Mouse (Mus musculus) kidney, postnatal 14 days (tissue): ENCODE measurements at regions not wholly inside any gene's neighbourhood (a gene's known extent, or its start where the extent isn't known, plus 50 kb on each side); places are given as distances from the start of the nearest gene placed in this dataset.

ENCODE experiments used
- DNase-seq: peaks from one replicate; pipeline ENCODE4 v3.0.0; 2022; ENCODE audit warnings: mixed read lengths

DNA sequence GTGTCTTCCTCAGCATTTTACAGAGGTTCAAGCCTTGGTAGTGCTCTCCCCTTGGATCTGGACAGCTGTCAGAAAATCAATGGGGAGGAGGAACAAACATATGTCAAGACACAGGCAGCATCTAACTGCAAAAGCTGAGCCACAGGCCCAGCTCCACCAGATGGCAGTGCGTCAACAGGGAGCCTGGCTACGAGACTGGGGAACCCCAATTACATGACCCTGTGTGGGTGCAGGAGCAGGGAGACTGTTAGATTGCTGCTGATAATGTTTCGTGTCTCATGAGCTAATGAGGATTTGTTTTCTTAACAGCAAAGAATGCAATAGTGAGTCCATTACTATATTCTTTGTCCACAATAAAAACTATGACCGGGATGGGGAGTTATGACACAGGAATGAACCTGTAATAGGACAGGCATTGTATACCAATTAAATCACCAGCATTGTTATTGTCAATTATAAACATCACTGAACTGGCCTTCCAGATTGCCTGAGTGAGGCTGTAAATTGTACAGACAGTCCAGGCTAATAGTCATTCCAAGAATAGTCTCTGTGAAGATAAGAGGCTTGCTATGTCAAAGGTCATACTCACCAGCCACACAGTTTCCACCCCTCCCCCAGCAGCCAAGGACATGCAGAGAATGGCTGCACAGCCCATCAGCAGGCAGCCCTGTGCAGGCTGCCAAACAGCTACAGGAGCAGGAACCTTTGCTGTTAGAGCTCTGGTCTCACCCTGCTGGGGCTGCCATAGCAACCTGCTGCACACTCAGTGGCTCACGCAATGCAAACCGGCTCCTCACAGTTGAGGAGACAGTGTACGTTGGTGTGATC is 58.8 kb upstream of the Barx2 start:
- DNase-seq, result peak; percentile 81

DNA sequence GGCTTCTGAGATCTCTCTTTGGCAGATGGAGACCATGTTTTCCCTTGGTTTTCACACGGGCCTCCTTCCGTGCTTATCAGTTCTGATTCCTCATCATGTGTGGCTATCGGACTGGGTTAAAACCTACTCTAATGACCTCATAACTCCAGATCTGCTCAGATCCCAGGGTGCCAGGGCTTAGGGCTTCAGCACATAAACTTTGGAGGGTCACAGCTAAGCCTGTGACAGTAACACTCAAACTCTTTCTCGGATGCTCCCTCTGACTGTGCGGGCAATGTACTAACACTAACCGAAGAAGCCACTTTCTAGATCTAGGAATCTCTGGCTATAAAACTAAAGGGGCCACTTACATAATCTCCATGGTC is 59.3 kb upstream of the Barx2 start:
- no peak for DNase-seq

DNA sequence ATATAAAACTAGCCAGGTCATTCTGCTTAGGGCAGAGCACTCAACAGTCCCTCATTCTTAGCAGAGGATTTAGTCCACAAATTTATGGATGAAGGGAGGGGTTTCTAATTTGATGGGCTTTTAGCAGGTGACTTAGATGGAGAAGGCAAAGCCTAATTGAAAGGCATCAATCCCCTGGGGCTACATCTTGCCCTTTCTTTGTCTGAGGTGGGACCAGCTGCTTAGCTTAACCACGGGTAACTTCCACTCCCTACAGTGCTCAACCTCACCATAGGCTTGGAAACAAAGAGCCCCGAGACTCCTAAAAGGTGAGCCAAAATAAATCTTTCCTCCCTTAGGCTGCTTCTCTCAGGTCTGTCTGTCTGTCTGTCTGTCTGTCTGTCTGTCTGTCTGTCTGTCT is 62.9 kb upstream of the Barx2 start:
- no peak for DNase-seq

DNA sequence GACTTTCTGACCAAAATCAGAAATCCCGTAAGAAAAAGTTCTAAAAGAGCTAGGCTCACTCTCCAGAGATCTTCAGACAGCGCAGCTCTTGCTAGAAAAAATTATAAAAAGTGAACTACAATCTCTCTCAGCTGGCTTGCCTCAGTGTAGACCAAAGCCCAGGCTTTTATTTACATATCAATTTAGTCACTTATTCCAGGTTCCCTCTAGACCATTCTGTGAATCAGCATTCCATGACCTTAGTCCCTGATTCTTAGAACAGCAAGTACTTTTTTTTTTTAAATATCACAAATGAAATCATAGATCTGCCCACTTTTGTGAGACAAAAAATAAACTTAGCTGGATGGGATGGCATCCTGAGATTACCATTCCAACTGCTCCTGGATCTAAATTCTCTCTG is 64.8 kb upstream of the Barx2 start:
- DNase-seq, result no peak

DNA sequence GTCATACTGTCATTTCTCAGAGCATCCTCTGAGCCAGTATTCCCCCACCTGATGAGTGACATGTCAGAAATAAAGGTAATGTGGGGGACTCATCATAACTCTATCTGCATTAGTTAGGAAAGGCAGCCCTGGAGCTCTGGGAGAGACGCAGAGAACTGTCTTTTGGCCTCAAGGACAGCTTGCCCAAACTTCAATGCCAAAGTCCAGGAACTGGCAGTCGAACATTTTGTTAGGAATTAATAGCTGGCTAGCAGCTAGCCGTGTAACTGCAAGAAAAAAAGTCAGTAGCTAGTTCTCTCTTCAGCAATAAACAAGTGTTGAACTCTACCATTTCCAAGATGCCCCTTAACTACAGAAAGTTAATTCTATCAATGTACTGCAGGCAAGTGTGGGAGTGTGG is 65.9 kb upstream of the Barx2 start:
- DNase-seq, result peak; percentile 51

DNA sequence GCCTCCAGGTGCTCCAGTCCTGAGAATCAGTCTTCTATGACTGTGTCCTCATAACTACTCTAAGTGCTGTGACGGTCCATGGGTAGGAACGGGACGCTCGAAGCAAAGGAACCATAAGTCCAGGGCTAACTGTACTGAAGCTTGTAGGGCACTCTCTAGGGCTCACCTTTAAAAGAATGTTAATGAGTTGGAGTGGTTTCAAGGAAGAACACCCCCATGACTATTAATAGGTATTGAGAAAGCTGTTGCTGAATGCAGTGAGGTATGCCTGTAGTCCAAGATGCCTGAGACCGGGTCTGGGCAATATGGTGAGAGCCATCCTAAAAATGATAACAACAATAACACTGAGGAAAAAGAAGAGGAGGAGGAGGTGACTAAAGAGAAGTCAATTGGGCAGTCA is 67.2 kb upstream of the Barx2 start:
- DNase-seq, result no peak

DNA sequence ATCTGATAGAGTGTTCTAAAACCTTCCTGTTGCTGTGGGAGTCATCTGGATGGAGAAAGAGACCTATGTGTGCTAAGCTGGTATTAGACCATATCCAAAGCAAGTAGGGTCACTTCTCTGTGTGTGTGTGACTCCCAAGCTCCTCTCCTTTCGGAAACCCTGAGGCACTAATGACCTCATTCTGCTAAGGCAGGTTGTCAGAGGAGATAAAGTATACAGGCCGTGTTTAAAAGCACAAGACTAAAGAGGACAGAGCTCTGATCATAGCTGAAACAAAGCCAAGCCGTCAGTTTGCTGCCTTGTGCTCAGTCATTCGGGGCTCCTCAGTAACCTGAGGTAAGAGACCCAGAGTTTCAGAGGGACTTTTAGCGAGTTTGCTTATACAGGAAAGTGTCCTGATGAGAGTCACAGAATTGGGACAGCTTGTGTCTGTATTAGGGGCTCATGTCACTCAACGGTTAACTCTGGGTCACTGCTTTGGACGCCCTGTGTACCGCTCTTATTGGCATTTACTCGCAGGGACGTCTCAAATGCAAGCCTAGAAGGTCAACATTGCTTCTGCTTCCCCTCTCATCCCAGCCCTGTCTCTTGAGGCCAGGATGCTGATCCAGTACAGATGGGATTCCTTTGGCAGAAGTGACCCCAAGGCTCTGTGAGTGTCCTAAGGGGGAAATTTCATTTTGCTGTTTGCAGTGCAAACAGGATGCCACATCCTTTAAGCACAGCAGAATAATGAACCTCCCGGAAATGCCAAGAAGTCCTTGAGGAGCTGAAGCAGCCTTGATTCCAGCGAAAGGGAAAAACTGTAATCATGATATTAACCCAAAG is 70.7 kb upstream of the Barx2 start:
- peak; percentile 63 for DNase-seq

DNA sequence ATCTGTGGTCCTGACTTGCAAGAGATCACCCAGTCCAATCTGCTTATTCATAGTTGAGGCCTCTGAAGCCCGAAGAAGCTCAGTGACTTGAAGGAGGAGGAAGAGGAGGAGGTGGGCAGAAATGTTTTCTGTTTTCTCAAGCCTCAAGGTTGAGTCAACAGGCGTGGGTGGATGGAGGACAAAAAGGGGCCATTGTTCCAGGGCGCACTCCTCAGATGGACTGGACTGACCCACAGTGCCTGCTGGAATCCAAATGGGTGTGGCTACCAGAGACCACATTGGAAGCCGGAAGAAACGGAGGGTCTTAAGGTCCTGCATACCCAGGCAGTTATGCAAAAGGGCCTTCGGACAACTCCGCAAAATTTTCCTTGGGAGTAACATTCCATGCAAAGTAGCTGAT is 75.6 kb upstream of the Barx2 start:
- no peak for DNase-seq

DNA sequence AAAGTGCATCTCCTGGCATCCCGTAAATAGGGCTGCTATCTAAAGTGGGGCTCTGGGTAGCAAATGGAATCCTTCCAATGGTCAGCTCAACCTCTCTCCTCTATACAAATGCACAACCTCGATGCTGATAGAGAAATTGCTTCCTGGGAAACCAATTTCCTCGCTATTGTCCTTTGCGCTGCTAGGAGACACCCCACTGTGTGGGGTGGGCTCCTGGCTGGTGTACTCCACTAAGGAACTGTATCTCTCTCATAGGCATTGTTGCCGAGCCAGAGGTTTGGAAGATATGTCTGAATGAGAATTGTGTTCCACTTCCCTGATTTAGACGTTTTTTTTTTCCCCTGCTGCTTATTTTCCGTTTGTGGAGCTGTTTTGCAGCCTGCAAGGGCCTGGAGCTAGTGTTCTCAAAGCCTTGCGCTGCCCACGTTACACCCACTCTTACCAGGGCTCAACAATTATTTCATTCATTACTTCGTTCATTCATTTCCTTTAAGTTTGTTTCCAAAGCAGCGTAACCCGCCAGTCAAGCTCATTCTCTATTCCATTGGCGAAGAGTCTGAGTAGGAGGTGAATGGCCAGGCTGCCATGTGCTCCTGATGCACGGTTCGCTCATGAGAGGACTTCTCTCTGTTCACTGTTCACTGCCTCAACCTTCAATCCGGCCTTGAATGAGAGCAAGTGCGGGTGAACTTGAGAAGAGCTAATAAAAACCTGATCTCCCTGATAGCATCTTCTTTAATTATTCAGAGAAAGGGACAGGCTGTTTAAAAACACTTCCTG is 76.5 kb upstream of the Barx2 start:
- DNase-seq, result no peak

DNA sequence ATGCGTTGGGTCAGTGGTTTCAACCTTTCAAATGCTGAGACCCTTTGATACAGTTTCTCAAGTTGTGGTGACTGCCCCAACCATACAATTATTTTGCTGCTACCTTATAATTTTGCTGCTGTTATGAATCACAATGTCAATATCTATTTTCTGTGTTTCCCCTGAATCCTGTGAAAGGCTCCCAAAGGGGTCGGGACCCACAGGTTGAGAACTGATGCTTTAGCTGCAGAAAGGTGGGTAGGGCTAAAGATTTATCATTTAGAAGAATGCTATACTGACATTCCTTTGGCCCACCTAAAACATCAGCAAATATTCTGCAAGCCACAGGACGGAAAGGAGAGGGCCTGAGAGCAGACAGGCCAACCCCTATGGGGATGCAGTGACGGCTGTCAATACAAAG is 77.2 kb upstream of the Barx2 start:
- DNase-seq, result no peak

DNA sequence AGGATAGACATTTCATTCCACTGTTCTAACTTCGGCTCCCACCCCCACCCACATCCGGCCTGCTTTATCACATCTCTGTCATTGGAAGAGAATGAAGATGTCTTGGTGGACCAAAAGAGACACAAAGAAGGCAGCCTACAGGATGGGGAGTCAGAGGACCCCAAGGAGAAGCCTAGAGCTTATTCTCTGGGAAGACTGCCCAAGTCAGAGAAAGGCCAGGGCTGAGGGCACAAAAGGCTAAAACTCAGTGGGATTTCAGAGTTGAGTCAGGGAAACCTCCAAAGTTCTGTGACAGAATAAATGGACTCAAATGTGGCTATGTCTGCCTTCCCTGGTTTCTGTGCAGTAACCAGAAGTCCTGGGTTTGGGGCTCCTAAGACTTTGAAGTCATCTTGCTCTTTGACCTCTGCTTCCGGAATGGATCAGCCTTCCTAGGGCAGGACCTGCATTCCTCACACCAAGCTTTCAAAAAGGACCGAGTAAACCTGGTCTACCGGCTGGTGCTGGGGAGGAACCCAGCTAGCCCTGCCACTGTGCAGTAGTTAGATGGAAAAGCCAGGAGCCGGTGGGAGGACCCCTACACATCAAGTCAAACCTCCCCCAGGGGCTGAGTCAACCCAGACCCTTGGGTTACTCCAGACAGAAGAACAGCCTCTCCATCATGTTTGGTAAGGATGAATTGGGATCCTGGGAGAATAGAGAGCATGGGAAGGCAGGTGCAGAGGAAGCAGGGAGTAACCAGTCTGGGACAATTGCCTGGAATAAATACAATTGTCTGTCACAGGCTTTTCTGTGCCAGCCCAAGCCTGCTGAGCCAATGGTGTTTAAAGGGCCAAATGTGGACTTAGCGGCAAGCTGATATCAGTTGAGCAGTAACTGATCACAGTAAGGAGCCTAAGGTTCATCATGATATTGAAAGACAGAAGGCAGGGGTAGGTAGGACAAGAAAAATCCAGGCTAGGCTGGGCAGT is 80.7 kb upstream of the Barx2 start:
- DNase-seq, result no peak

DNA sequence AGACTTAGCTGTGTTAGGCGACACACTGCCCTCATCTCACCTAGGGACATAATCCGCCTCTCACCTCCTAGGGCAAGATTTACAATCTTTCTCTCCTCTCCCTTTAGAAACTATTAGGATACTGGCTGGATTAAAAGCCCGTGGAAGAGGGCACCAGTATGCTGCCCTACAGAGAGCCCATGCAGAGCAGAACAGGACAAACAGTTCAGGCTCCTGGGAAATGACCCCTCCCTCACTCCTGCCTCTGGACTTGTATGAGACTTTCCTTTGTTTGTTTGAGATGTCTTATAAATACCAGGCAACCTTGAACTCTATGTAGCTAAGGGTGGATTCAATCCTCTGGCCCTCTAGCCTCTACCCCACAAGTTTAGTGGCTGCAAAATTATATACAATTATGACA is 81.8 kb upstream of the Barx2 start:
- no peak for DNase-seq

DNA sequence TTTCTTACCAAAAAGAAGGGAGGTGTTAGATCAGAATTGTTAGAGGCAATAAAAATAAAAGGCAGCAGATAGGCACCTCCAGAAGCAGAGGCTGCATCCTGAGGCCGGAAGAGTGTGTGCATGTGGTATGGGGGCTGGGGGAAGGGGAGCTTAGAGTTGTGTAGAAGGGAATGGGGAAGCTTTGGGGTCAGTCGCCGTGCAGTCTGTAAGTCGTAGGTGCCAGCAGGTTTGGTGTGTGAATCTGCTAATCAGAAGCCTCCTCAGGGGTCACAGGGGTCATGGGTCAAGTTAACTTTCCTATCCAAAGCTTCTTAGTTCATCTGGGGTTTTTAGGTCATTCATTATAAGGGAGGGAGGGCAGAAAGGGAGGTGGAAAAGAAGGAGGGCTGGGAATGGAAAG is 82.4 kb upstream of the Barx2 start:
- DNase-seq, result no peak

DNA sequence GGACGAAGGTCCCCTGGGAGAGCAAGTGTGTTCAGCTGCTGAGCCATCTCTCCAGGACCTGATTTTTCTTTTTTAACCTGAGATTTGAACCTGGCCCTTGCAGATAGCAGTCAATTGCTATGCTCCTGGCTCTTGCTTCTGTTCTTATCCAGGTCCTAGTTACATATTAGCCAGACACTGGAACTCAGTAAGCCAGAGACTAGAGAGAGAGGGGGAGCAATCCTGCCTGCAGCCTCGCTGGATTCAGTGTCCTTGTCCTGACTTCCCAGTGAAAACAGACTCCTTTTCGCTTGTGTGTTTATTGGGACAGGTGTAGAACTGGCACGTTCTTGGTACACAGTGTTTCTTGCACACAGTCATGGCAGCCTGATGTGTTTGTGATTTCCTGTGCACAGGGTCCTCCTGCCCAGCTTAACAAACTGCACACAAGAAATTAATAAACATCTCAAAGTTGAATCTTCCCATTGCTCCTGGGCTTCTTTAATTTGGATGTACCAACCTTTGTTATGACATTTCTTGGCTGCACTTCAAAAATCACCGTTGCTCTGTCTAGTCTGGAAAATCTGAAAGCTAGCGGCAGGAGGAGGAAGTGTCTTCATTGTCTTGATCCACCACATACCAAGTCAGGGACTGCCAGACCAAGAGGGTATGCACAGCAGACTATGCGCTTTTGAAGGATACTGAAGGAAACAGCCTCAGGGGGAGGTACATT is 83.4 kb upstream of the Barx2 start:
- peak; percentile 73 for DNase-seq

DNA sequence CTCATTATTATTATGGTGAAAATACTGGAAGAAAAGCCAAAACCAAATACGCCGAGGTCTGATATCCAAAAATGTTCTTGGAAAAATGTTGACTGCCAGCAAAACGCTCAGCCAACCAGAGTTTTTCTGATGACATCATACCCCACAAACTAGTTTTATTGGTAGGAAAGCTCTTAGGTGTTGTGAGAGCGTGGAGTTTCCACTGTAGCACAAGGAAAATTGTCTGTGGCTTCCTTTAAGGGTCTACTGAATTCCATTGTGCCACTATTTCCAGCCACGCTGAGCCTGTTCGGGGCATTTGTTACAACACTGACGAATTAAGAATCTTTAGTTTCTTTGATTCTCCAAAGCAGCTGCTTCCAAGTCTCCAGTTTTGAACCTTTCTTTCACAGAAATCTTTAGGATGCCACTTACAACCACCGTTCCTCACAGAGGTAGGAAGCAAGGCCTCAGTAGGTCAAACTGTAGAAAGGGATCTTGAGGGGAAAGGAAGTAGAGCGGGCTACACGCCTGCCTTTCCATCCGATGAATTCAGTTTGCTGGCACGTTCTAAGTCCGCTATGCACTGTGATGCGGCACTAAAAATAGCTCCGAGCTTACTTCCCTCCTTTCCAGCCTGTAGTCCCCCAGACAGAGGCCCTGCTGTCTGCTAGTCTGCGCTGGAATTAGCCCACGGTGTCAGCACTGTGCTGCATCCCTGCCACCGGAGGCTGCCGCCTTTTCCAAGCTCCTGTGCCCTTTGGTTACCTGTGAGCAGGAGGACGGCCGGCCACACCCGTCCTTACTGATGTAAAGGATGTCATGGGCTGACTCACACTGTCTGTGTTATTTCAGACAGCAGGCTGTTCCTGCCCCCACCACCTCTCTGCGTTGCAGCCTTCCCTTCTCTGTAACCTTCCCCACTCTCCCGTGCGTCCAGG is 84.2 kb upstream of the Barx2 start:
- DNase-seq, result peak; percentile 29

DNA sequence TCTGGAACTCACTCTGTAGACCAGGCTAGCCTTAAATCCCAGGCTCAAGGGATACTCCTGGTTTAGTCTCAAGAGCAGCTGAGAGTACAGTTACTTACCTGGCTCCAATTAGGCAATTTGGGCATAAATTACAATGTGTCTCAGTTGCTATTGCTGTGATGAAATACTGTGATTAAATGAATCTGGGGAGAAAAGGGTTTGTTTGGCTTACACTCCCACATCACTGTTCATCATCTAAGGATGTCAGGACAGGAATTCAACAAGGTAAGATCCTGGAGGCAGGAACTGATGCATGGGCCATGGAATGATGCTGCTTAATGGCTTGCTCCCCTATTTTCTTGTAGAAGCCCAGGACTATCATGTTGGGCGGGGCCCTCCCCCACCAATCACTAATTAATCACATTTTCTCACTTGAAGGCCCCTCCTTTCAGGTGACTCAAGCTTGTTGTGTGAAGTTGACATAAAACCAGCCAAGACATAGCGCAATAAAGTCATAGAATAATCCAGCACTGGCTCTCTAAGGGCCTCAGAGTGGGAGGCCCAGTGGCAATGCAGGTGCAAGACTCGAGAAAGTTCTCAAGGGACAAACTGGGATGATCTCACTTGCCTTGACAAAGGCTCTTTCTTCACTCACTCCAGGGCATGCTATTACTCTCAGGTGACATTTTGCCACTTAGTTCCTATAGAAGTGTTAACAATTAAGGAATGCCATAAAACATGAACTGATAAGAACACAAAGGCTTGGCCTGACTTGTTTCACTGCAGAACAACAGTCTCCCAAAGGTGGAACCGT is 85.4 kb upstream of the Barx2 start:
- no peak for DNase-seq

DNA sequence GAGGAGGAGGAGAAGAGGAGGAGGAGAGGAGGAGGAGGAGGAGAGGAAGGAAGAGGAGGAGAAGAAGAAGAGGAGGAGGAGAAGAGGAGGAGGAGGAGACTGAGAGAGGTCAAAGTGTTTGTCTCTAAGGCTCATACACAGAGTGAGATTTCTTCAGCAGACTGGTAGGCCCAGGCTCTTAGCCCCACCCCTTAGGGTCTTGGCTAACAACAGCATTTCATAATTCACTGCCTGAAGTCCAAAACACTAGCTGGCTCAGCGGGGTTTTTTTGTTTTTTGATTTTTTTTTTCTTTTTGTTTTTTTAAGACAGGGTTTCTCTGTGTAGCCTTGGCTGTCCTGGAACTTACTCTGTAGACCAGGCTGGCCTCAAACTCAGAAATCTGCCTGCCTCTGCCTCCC is 86.5 kb upstream of the Barx2 start:
- DNase-seq, result peak; percentile 39

DNA sequence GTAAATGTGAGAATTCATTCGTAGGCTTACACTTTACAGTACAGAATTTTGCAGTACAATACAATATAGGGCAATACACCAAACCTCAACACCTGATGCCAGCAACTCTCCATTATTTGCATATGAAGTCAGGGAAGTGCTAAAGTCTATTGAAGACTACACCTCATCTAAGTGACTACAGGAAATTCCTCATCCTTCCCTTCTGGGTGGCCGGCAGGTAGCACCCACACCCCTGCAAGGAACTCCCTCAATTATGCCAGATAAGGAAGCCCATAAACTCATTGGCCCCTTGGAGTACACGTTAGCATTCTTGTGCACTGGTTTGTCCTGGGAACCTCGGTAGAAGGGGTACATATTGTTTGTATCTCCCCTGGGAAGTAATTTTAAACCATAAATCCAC is 89.7 kb upstream of the Barx2 start:
- no peak for DNase-seq

DNA sequence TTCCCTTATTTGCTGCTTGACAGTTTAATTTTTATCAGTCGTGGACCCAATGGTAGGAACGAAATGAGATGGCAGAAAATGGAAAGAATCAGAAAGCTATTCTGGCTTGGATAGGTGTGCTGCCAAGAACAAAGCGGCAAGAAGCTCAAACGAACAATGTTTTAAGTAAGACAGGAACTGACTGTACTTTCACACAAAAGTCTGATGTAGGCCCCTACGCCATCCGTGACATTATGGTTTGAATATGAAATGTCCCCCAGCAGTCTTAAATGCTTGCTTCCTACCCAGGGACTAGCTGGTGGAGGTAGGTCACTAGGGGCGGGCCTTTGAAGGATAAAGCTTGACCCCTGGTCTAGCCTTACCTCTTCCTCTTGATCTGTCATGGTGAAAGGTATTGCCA is 90.5 kb upstream of the Barx2 start:
- no peak for DNase-seq

DNA sequence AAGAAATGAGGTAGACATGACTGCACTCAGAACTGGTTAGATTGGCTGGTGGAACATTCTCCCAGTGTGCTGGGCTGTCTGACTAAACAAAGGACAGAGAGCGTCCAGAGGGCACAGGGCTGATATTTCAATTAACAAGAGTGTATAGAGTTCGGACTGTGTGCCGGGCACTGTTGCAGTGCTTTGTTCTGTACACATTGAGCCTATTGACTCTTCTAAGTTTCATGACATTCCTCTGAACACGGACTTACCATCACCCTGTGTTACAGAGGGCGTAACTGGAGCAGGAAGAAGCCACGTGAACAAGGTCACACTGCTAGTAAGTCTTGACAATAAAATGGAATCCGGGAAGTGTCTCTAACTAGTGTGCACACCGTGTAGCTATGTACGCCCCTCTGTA is 92.1 kb upstream of the Barx2 start:
- DNase-seq, result no peak
